Mouse (Mus musculus): ENCODE results near the gene Ifna14. TPM values are rescaled to one million over a fixed set of nuclear protein-coding genes. Genes with fewer than 3 reads are reported as not detected.
"Not testable (repeated sequence)": the region's sequence is repeated elsewhere in the genome, so short reads cannot be mapped to it uniquely, and the experiment has no call there.

Ifna14 gene
- not detected in 2 replicates for polyA plus RNA-seq (2012; rRNA removed)

- no peak within 1 kb of the TSS for H3K4me3 ChIP-seq (ENCODE audit: control insufficient read depth, insufficient read depth, low read length)
- 83% methylated on average over 1 of the region's 1 CpGs for WGBS
- H3K4me1 ChIP-seq (replicated peaks; ENCODE audit: control insufficient read depth, insufficient read depth, low read length): no peaks in the 10 kb centered on the region
- TF ChIP-seq CTCF (IDR thresholded peaks at IDR 0.05; ENCODE audit: borderline replicate concordance, control insufficient read depth, extremely low read depth, insufficient read depth, low read length, poor library complexity): no peak
- TF ChIP-seq POLR2A (IDR thresholded peaks at IDR 0.05; ENCODE audit: control insufficient read depth, extremely low read depth, insufficient read depth, low read length, poor library complexity): no peak
- no peaks in the 10 kb centered on the region for H3K36me3 ChIP-seq (ENCODE audit: control insufficient read depth, insufficient read depth, low read length)
- no peaks in the 10 kb centered on the region for H3K27me3 ChIP-seq (ENCODE audit: control insufficient read depth, insufficient read depth, low read length)
- DNase-seq: no peak
- no peak within 1 kb of the TSS for H3K27ac ChIP-seq (ENCODE audit: control insufficient read depth, insufficient read depth, low read length)
Observed at GRCm38 (mm10) chr4:88571698-88572097, at the start of gene Ifna14. Gene Ifna14, minus strand, starts transcription at chr4:88571798.

DNA sequence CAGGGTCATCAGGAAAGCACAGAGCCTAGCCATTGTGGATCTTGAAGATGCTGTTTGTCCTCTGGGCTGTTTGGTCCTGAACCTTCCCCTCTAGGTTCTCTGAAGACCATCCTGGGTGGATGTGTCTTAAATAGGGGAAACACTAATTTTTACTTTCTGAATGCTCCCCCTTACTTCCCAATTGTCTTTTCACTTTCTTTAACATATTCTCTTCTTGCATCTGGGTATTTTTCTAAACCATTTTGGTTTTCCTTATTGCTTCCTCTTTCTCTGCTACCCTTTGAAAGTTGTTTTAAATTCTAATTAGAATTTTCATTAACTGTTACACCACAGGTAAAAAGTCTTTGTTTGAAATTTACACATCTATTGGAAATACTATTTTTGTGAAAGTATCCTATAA lies 31.7 kb upstream of the Ifna14 start, which contains the start of gene Ifna12:
Gene Ifna12, minus strand, starts transcription at position 101 of the 400 bp plus-strand sequence.
- no peaks in the 10 kb centered on the region for H3K4me1 ChIP-seq (replicated peaks; ENCODE audit: control insufficient read depth, insufficient read depth, low read length)
- no peaks in the 10 kb centered on the region for H3K27me3 ChIP-seq (ENCODE audit: control insufficient read depth, insufficient read depth, low read length)
- TF ChIP-seq POLR2A (IDR thresholded peaks at IDR 0.05; ENCODE audit: control insufficient read depth, extremely low read depth, insufficient read depth, low read length, poor library complexity) (no peak), CTCF (IDR thresholded peaks at IDR 0.05; ENCODE audit: borderline replicate concordance, control insufficient read depth, extremely low read depth, insufficient read depth, low read length, poor library complexity) (no peak)
- no peak within 1 kb of the TSS for H3K27ac ChIP-seq (ENCODE audit: control insufficient read depth, insufficient read depth, low read length)
- no peak within 1 kb of the TSS for H3K4me3 ChIP-seq (ENCODE audit: control insufficient read depth, insufficient read depth, low read length)
- no peak for DNase-seq
- H3K36me3 ChIP-seq (ENCODE audit: control insufficient read depth, insufficient read depth, low read length): no peaks in the 10 kb centered on the region

DNA sequence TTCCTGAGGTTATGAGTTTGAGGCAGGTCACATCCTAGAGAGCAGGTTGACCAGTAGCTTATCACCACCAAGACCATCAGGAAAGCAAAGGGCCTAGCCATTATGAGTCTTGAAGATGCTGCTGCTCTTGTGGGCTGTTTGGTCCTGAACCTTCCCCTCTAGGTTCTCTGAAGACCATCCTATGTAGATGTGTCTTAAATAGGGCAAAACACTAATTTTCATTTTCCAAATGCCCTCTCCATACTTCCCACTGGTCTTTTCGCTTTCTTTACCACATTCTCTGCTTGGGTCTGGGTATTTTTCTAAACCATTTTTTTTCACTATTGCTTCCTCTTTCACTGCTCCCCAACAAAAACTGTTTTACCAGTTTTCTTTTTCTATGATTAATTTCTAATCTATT lies 20.7 kb upstream of the Ifna14 start, which contains the start of gene Ifna9:
Gene Ifna9, minus strand, starts transcription at position 101 of the 400 bp plus-strand sequence.
- TF ChIP-seq CTCF (IDR thresholded peaks at IDR 0.05; ENCODE audit: borderline replicate concordance, control insufficient read depth, extremely low read depth, insufficient read depth, low read length, poor library complexity): no peak
- TF ChIP-seq POLR2A (IDR thresholded peaks at IDR 0.05; ENCODE audit: control insufficient read depth, extremely low read depth, insufficient read depth, low read length, poor library complexity): no peak

DNA sequence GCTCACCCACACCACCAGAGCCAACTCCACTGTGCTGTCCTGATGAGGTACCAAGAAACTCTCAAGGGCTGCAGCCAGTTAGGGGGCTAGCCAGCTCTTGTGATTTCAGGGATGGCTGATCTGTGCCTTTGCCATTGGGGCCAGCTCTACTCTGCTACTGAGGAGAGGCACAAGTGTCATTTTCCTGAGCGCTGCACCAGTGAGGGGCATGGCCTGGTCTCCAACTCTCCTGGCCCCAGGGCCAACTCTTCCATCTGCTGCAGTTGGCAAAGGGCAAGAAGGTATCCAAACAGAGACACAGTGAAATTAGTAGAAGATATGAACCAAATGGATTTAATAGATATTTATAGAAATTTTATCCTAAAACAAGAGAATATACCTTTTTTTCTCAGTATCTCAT lies 9.8 kb downstream of the Ifna14 start:
- Histone ChIP-seq H3K27ac (ENCODE audit: control insufficient read depth, insufficient read depth, low read length) (no peak overlapping the region), H3K27me3 (ENCODE audit: control insufficient read depth, insufficient read depth, low read length) (no peaks in the 10 kb centered on the region; the same call in 1 of the 2 replicates), H3K36me3 (ENCODE audit: control insufficient read depth, insufficient read depth, low read length) (no peaks in the 10 kb centered on the region), H3K4me3 (ENCODE audit: control insufficient read depth, insufficient read depth, low read length) (no peak overlapping the region), H3K4me1 (replicated peaks; ENCODE audit: control insufficient read depth, insufficient read depth, low read length) (no peaks in the 10 kb centered on the region)
- no peak for TF ChIP-seq CTCF (IDR thresholded peaks at IDR 0.05; ENCODE audit: borderline replicate concordance, control insufficient read depth, extremely low read depth, insufficient read depth, low read length, poor library complexity)
- TF ChIP-seq POLR2A (IDR thresholded peaks at IDR 0.05; ENCODE audit: control insufficient read depth, extremely low read depth, insufficient read depth, low read length, poor library complexity): no peak
- WGBS: 95% methylated on average over 1 of the region's 1 CpGs
- DNase-seq: no peak

More for the DNA sequence above, 20.7 kb upstream of the Ifna14 start, which contains the start of gene Ifna9:
- Histone ChIP-seq H3K4me3 (ENCODE audit: control insufficient read depth, insufficient read depth, low read length) (no peak within 1 kb of the TSS), H3K27me3 (ENCODE audit: control insufficient read depth, insufficient read depth, low read length) (no peaks in the 10 kb centered on the region), H3K27ac (ENCODE audit: control insufficient read depth, insufficient read depth, low read length) (no peak within 1 kb of the TSS), H3K4me1 (replicated peaks; ENCODE audit: control insufficient read depth, insufficient read depth, low read length) (no peaks in the 10 kb centered on the region), H3K36me3 (ENCODE audit: control insufficient read depth, insufficient read depth, low read length) (no peaks in the 10 kb centered on the region)
- WGBS: 77% methylated on average over 1 of the region's 1 CpGs
- no peak for DNase-seq

- not testable (repeated sequence) for H3K4me3 ChIP-seq (ENCODE audit: control insufficient read depth, insufficient read depth, low read length); DNase-seq; H3K36me3 ChIP-seq (ENCODE audit: control insufficient read depth, insufficient read depth, low read length); H3K4me1 ChIP-seq (replicated peaks; ENCODE audit: control insufficient read depth, insufficient read depth, low read length); H3K27ac ChIP-seq (ENCODE audit: control insufficient read depth, insufficient read depth, low read length); H3K27me3 ChIP-seq (ENCODE audit: control insufficient read depth, insufficient read depth, low read length)
Observed at GRCm38 (mm10) chr4:88558145-88558544, 13.5 kb downstream of the Ifna14 start, which contains the start of gene Ifna15. Gene Ifna15, minus strand, starts transcription at chr4:88558245.

GRCm38 (mm10) chr4:88550161-88550945 lies 21.2 kb downstream of the Ifna14 start:
- Histone ChIP-seq H3K4me1 (replicated peaks; ENCODE audit: control insufficient read depth, insufficient read depth, low read length) (peaks cover 4% of the 10 kb centered on the region), H3K4me3 (ENCODE audit: control insufficient read depth, insufficient read depth, low read length) (peak overlapping the region; percentile 53), H3K36me3 (ENCODE audit: control insufficient read depth, insufficient read depth, low read length) (no peaks in the 10 kb centered on the region), H3K27me3 (ENCODE audit: control insufficient read depth, insufficient read depth, low read length) (no peaks in the 10 kb centered on the region), H3K27ac (ENCODE audit: control insufficient read depth, insufficient read depth, low read length) (no peak overlapping the region)
- no peak for TF ChIP-seq POLR2A (IDR thresholded peaks at IDR 0.05; ENCODE audit: control insufficient read depth, extremely low read depth, insufficient read depth, low read length, poor library complexity)
- peak; percentile 82; the same call in 1 of the 2 replicates for TF ChIP-seq CTCF (IDR thresholded peaks at IDR 0.05; ENCODE audit: borderline replicate concordance, control insufficient read depth, extremely low read depth, insufficient read depth, low read length, poor library complexity)
- WGBS: 14% methylated on average over 22 of the region's 22 CpGs
- peak; percentile 81 for DNase-seq
